Mouse (Mus musculus) cortical plate, adult 2 months (tissue): ENCODE data around the gene Ppp2r3a. TPM values are rescaled to one million over a fixed set of nuclear protein-coding genes. Genes with fewer than 3 reads are reported as not detected.

Source experiments
- H3K27ac ChIP-seq: fragments of 200-500 bp; 2 replicates; pipeline ENCODE4 v1.5.1; 2012; ENCODE audit warnings: low read length, control low read depth, inconsistent platforms; ENCODE audit not compliant: insufficient read depth
- H3K4me1 ChIP-seq: fragments of 200-500 bp; 2 replicates; pipeline ENCODE4 v1.6.1; 2011; ENCODE audit warnings: low read length; ENCODE audit not compliant: control insufficient read depth, insufficient read depth
- H3K4me3 ChIP-seq: fragments of 200-500 bp; 2 replicates; pipeline ENCODE4 v1.5.1; 2011; ENCODE audit warnings: mild to moderate bottlenecking, low read length, control low read depth; ENCODE audit not compliant: insufficient read depth
- CTCF ChIP-seq: fragments of 200-500 bp; IDR thresholded peaks from 2 replicates; pipeline ENCODE4 v1.5.1; 2011; ENCODE audit warnings: mild to moderate bottlenecking, control low read depth, low read length; ENCODE audit not compliant: insufficient read depth; ENCODE audit errors: extremely low read depth
- POLR2A ChIP-seq: fragments of 200-500 bp; IDR thresholded peaks from 2 replicates; pipeline ENCODE4 v1.6.1; 2011; ENCODE audit warnings: mild to moderate bottlenecking, low read length, control low read depth; ENCODE audit not compliant: insufficient read depth; ENCODE audit errors: extremely low read depth
- polyA plus RNA-seq: library from polyadenylated mRNA; depleted of rRNA; stranded (reverse); fragments of >200 nt; gene quantifications from 2 replicates; pipeline ENCODE4 v1.2.3, GENCODE M21; 2012; rRNA removed

Gene Ppp2r3a
- polyA plus RNA-seq, 1 experiment = 19.5 TPM

DNA sequence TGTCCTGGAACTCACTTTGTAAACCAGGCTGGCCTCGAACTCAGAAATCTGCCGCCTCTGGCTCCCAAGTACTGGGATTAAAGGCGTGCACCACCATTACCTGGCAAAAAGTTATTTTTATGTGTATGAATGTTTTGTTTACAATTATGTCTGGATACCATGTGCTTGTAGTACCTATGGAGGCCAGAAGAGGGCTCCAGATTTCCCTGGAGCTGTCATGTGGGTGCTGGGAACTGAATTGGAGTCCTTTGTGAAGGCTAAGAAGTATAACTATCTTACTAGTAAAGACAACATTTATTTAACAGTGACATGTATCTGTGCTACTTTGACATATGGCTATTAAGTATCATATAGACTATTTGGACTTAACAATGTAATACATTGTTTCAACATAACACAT lies 181.8 kb downstream of the Ppp2r3a start:
- no peak for TF ChIP-seq POLR2A
- TF ChIP-seq CTCF = no peak
- Histone ChIP-seq H3K4me3 (no peak overlapping the region), H3K27ac (no peak overlapping the region), H3K4me1 (no peaks in the 10 kb centered on the region)

DNA sequence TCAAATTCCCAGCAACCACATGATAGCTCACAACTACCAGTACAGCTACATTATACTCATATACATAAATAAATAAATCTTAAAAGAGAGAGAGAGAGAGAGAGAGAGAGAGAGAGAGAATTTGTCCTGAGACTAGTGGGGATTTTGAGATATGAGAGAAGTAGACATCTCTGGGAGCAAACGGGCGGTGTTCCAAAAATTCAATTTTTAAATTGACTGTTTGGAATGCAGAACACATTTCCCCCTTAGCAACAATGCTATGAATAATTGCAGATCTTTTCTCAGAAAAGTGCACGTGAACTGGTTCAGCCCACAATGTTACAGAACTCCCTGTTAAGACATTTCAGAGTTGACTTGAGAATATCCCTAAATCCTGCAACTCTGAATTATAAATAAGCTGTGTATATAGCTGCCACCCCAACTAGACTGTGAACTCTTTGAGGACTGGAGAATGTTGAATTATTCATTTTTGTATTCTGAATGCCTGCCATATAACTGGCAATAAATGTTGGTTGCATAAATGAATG lies 186.5 kb downstream of the Ppp2r3a start:
- Histone ChIP-seq H3K27ac (no peak overlapping the region; the same call in 1 of the 2 replicates), H3K4me3 (no peak overlapping the region), H3K4me1 (no peaks in the 10 kb centered on the region)
- TF ChIP-seq POLR2A (no peak), CTCF (no peak)

GRCm38 (mm10) chr9:101062253-101062780 lies 189.3 kb downstream of the Ppp2r3a start:
- TF ChIP-seq CTCF = no peak
- TF ChIP-seq POLR2A = no peak
- Histone ChIP-seq H3K4me3 (no peak overlapping the region), H3K4me1 (no peaks in the 10 kb centered on the region), H3K27ac (no peak overlapping the region)

DNA sequence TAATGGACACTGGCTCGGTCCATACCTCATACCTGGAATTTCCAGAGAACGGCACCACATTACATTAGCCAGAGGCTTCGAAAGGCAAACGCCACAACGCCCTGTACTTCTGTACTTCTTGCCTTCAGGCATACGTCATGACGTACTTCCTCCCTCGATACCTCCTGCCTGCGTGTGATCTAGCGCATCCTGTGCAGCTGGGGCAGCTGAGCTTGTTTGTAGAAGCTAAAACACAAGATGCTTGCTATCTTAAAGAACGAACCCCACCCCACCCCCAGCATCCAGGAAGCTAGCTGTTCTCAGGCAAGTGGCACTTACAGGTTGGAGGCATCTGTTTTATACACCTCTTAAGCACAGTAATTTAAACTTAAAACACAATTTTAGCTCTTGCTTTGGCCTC lies 190.6 kb downstream of the Ppp2r3a start:
- Histone ChIP-seq H3K4me1 (no peaks in the 10 kb centered on the region), H3K4me3 (no peak overlapping the region), H3K27ac (no peak overlapping the region)
- TF ChIP-seq POLR2A = no peak
- TF ChIP-seq CTCF = no peak

- Histone ChIP-seq H3K4me1 (no peaks in the 10 kb centered on the region), H3K27ac (no peak overlapping the region), H3K4me3 (no peak overlapping the region)
- TF ChIP-seq CTCF (no peak), POLR2A (no peak)
These were observed 194.4 kb downstream of the Ppp2r3a start for GRCm38 (mm10) chr9:101057156-101057555.

Other genes with a start within 250 kb of the Ppp2r3a start
- gene Pccb, start 216.9 kb downstream of the Ppp2r3a start, polyA plus RNA-seq = 67.1 and 69.9 TPM in 2 replicates
- gene Msl2, start 177.7 kb downstream of the Ppp2r3a start, polyA plus RNA-seq = 24.7 and 26.4 TPM in 2 replicates